Mouse (Mus musculus) frontal cortex, postnatal 14 days (tissue): ENCODE data around the gene Farp1.
A peak's percentile ranks its signal among the peaks of the same experiment; 100 is the strongest.
"Not testable (repeated sequence)": the region's sequence is repeated elsewhere in the genome, so short reads cannot be mapped to it uniquely, and the experiment has no call there.

Experiments used
- DNase-seq, 2 experiments: peaks; one replicate each; pipeline ENCODE4 v3.0.0; 2022; ENCODE audit warnings: low spot score in 2 of 2

Gene Farp1

DNA sequence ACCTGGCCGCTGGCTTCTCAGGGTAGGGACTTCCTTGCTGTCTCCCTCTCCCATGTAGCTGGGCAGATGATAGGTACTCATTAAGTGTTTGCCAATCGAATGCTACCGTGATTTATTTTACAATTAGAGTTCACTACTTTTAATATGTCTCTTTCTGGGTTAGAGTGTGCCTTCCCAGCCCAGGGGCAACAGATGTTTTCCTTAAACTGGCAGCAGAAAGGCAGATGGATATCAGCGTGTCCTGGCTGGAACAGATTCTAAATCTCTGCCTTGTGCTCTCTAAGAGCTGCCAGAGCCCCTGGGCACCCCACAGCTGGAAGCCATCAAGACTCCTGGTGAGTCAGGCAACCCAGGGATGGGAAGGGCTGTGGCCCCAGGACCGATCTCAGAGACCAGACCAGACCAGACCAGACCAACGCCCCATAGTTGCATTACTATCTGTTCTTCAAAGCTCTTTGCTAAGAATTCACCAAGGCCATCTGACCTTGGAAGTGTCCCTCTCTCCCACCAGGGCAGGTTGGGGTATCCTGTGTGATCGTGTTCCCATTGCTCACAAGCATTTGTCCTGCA lies 69.8 kb downstream of the Farp1 start:
- DNase-seq: no peak

DNA sequence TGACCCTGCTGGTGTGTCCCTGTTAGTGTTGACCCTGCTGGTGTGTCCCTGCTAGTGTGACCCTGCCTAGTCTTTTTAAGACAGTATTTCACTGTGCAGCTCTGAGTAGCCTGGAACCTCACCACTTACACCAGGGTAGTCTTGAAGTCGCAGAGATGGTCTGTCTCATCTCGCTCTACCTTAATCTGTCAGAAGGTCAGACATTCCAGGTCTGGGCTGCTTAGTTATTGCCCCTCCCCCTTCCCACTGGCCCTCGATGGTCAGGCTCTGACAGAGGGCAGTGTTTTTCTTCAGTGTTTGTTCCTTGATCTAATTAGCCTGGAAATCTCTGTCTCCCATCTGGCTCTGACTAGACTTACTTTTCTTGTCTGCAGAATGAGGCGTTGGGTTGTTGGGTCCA lies 71.9 kb downstream of the Farp1 start:
- DNase-seq: no peak

DNA sequence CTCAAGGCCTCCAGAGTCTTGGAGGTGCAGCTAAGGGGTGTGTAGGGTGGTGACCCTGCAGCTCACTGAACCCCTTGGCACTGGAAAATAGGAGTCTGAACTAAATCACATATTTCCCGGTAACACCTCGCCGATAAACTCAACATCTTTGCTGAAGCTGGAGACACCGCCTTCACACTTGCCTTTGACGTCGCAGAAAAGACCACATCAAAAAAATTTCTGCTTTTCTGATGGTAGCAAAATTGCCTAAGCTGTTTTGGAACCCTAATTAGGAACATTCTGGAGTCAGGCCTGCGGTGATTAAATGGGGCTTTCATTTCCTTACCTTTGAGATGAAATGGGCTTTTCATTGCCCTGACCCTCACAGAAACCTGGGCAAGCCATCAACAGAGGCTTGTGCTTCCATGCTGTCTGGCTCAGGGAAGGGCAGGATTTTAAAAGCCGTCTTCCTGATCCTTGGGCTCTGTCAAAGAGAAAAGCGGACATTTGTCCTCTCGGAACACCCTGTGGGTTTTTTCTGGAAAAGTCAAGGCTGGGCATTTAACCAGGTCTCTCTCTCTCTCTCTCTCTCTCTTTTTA lies 72.8 kb downstream of the Farp1 start:
- DNase-seq: no peak

DNA sequence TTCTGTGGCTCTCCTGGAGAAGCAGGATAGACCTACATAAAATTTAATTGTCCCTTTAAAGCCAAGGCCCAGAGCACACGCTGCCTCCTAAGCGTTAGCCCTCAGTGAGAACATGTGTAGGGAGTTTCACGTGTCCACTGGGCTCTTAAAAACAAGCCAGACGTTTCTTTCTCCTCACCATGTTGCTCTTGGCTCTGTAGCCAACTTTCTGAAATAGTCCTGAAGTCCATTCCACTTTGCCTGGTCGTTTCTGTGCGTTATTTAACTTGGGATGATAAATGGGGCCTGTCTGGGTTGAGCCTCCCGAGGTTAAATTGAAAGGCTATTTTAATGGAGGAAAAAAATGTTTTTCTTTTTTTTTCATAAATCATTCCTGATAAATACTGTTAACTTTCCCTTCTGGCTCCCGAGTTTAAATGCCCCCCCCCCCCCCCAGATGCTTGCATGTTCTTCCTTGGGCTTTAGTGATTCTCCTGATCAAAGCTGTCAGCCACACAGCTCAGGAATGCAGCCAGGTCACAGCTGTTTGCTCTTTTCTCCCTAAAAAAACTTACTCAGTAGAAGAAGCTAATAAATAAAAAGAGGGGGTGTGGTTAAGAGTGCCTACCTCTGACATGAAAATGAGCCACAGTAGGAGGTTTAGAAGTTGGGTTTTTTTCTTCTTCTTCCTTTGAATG lies 73.6 kb downstream of the Farp1 start:
- DNase-seq: no peak

DNA sequence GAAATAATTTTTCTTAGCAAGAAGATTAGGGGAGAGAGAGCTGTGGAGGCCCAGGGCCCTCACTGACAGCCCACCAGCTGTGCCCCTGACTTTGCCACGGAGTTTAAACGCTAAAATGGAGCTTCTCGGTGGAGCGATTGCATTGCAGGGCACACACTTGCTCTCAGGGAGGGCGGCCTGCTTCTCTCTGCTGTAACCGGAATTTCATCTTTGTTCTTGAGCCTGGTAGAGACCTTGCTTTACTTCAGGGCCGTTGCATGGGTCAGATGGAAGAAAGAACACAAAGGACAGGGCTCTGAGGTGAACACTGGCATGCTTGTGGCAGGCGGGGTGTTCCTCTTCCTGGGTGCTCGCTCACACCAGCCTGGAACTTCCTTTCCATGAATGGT lies 74.1 kb downstream of the Farp1 start:
- DNase-seq: no peak

DNA sequence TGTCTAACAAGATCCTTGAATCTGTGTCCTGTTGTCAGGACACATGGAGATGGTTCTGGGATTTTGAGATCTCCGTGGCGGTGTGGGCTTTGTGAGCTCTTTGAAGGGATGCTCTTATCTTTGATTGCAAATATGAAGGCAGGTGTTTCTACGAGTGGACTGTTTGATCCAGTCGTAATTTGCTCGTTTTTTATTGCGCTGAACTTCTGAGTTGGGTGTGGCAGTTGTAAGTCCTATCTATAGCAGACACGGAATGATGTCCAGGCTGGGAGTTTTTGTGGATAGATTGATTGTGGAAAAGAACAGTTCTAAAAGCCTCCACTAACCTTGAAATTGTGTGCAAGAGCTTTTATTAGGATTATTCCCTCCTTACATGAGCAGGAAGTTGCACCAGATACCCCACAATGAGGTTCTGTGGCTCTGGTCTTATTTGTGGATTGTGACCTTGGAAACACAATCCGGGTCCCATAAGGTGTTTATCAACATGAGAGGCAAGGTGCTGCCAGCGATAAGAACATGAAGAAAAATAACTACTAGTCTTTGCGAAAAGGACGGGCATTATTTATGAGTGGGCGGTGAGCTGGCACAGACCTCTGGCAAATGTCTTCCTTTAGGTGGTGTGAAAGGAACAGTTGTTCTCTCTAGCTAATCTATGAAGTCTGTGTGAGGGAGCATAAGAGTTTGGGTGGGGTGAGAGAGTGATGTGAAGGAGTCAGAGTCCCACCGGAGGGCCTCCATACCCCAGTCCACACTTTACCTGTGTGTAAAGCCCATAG lies 75.7 kb downstream of the Farp1 start:
- no peak for DNase-seq

DNA sequence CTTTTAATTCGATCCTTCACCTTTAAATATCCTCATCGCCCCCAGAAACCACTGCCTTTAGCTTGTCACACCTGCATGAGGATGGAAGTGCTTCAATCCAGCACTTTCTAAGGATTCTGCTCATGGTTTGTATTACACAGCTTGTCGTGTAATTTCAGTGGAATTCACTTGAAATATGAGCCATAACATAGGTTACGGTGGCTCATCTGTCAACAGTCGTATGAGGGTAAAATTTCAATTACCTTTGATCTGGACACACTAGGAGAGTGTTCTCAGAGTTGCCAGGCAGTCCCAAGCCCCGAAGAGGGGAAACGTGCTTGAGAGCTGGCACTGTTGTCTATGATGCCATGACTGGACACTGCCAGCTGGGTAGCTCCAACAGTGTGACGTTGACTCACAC lies 77.1 kb downstream of the Farp1 start:
- DNase-seq: no peak

DNA sequence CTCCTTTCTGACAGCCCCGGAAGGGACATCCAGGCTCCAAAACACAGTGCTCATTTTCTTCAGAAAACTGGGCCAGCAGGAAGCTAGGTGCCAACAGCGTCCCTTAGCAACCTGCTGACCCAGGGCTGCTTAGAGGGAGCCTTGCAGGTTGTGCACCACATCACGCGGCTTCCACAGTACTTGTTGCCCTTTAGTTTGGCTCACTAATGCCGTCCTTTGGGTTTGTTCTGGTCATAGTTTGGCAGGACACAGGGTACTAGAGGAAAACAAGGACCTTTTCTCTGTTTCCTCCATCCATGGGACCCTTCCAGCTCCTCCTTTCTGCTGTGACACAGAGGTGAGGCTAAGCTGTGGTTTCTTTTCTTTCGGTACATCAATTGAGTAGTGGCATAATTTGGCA lies 78.8 kb downstream of the Farp1 start:
- DNase-seq: peak in 1 of 2 experiments; percentile 49

DNA sequence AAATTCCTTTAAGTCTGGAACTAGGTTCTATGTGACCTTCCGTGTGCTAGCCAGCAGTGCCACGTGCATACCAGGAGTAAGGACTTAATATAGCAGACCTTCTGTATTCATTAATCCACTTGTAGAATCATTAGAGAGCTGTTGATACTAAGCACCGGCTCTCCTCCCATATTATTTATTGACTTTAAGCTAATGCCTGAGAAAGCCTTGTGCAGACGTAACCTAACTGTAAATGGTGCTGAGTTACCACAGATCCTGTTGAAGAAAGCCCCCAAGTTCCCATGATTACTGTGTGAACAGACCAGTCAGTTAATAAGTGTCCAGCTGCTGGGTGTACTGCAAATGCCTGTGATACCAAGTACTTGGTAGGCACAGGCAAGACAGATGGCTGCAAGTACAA lies 81.7 kb downstream of the Farp1 start:
- no peak for DNase-seq

DNA sequence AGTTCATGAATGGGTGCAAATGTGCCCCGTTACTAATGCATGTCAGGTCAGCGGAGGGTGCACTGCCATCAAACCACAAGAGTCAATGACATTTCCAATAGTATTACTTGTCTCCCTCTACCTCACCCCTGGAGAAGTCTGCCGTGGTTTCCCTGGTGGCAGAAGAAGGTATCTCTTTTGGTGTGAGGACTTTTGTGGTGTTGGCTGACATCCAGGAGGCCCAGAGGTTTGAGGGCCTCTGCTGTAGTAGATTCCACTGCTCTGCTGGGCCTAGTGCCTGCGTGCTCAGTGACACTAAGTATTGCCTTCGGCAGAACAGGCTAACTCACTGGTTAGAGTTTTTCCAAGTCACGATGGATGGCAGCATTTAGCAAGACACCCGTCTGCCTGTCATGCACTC lies 83.9 kb downstream of the Farp1 start:
- no peak for DNase-seq

DNA sequence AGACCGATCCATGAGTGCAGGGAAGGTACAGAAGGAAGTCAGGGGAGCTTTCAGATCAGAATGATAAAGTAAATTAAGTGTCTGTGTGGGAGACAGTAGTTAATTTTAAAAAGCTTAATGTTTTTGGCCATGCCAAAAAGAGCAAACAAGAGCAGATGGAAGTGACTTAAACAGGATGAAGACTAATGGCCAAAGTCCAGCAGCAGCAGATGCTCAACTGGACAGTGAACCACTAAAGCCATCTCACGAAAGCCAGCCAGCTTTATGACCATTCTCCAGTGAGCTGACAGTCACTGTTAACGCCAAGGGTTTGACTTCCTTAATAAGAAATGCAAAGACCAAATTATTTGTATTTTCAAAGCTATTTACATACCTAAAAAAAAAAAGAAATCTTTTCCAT lies 86.7 kb downstream of the Farp1 start:
- no peak for DNase-seq

DNA sequence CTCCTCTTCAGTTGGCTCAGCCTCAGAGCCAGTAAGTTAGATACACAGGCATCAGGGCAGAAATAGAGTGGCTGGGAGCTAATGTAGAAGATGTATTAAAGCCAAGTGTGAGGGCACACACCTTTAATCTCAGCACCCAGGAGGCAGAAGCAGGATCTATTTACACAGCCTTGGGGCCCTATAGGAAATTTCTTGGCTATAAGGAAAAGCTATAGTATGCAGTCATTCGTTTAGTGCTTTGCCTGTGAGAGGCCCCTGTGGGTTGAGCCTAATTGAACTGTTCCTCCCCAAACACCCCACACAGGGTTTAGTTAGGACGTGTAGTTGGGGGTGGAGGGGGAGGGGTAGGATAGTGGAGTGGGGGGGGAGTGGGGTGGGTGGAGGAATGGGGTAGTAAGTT lies 87.9 kb downstream of the Farp1 start:
- DNase-seq: no peak

DNA sequence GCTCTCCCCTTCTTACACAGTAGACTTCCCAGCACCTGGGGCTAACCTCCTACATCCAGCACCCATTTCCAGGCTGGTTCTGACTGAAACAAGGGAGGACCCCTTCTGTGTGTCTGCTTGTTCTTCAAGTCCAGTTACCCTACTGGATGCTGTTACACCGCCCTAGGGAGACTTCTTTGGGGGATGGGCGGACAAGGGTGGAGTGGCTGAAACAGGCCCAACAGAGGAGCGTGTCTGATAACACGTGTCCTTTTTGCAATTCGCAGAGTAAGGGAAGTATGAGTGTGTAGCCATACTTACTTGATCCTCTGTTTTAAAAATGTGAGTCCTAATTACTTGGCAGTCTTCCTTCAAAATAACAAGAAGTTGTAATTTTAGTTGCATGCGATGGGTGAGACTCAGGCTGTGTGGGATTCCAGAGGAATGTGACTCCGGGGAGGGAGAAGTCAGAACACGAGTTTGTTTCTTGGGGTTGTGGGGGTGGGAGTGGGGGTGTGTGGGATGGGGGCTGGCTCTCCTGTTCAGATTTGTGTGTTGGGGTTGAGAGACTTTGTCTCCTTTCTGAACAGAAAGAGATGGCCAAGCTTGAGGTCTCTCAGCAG lies 89.5 kb downstream of the Farp1 start:
- DNase-seq: no peak

DNA sequence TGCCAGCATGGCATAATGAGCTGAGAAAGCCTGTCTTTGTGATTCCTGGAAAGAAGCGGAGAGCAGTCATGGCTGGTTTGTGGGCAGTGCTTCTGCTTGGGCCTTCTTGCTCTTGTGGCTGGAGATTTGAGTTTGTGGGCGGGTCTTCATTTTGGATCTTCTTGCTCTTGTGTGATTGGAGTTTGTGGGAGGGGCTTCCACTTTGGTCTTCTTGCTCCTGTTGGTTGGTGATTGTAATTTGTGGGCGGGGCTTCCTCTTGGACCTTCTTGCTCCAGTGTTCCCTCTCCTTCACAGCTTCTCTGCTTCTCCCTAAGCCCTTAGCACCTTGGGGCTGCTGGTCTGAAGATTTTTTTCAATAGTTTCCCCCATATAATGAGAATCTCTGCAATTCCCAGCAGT lies 90.7 kb downstream of the Farp1 start:
- no peak for DNase-seq

DNA sequence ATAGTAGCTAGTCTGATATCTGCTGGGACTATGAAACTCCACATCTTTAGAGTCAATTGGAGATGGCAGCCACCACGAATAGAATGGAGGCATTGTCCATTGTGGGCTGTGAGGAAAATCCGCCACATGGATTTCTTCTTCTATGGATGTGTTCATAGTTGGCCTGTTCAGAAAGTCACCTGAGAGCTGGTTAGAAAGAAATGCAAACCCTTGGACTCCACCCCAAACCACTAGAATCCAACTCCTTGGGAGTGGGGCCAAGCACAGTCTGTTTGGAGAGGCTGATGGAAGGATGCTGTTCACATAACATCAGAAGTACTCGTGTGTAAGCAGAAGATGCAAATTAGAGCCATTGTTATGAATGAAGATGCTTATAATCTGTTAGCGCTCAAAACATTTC lies 91.3 kb downstream of the Farp1 start:
- DNase-seq: no peak

DNA sequence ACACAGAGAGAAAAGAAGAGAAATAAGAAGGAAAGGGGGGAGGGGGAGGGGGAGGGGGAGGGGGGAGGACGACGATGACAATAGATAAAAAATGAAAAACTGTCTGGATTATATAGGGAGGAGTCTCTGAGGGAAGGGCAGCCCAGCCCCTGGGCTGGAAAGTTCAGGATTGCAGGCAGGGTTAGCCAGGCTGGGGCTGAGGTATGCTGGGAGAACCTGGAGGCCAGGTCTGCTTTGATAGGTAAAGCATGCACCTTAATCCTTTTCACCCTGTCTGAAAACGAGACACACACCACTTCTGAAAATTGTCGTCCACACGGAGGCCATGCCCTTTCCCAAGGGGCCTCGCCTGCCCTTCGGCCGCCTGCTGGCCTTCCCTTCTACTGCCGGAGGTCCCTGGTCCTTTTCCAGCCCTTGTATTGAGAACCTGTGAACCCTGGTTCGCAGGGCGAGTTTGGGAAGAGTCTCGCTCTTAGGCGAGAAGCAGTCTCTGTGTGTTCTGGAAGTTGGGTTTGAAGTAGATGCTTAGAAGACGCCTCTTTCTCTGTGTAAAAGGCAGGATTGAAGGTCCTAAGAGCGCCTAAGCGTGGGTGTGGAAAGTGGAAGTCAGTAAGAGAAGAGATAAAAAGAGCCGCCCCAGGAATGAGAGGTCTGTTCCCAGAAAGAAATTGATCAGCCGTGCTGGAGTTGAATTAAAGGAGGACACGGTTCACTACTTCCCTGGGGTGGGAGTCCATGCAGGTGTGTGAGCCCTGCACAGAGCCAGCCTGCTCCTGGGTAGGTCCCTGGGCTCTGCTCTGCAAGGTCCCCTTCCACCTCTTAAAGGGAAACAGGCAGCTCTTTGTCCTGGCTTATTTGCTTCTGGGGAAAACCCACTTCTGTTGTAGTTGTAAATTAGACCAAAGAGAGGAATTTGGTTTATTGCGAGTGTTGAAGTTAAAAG lies 94.1 kb downstream of the Farp1 start:
- DNase-seq: no peak

DNA sequence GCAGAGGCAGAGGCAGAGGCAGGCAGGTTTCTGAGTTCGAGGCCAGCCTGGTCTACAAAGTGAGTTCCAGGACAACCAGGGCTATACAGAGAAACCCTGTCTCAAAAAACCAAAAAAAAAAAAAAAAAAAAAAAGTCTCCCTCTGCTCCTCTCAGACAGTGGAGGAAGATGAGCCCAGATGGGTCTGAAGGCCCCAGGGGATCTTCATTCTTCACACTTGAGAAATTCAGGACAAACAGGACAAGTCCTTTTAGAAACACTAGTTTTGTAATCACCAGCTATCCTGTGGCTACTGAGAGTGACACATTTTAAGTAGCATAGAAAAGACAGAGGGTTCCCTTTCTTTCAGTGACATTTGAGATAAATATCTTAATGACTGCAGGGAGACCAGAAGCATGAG lies 95.4 kb downstream of the Farp1 start:
- DNase-seq: not testable (repeated sequence)

DNA sequence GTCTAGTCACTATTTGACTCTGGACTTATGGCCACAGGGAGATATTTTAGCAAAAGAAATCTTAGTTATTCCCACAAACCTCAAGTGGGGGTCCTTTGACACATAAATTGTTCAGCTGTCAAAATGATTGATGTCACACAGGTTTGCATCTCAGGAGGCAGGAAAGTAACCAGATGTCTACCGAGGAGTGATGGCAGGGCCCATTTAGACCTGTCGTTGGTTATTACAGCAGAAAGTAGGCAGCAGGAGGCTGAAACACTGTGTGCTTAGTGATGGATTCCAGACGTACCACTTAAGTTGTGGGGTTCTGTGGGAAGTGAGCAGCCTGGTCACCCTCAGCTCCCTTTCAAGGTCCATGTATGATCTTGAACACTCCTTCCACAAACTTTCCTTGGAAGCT lies 99.4 kb downstream of the Farp1 start:
- DNase-seq: no peak

DNA sequence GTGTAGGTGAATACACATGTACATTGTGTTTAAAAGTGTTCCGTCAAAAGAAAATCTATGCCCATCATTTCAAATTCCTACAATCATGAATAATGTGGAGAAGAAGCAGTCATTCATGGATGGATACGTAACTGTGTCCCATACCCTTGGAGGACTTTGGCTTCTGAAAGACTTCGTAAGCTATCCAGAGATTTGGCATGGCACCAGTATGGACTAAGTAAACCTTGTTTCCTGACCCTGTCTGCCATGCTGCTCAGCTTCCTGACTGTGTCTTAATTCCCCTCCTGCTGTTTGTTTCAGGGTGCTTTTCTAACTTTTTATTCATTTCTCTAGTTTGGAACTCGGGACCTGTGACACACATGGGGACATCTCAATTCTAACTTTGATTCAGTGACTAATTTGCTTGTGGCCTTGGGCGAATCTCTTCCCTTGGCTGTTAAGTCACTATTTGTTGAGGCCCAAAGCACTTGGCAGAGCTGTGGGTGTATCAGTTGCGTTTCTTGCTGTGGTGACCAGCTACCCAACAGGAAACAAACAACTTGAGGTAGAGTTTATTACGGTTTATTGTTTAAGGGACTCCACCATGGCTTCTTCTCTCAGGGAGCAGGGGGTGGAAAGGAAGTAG lies 108.9 kb downstream of the Farp1 start:
- no peak for DNase-seq

DNA sequence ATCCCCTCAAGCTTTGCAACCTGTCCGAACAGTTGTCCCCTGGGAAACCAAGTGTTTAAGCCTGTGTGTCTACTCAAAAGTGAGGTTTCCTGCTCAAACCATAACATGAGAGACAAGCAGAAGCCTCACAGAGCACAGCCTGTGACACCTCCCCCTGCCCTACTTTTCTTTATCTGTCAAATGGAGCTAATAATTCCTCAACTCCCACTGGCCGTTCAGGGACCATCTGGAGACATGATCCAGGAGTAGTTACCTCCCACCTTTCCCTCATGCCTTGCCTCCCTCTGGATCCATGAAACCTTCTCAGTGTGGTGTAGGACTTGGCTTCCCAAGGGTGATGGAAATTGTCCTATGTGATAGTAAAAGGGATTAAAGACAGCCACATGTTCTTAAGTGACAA lies 109.5 kb downstream of the Farp1 start:
- DNase-seq: no peak

DNA sequence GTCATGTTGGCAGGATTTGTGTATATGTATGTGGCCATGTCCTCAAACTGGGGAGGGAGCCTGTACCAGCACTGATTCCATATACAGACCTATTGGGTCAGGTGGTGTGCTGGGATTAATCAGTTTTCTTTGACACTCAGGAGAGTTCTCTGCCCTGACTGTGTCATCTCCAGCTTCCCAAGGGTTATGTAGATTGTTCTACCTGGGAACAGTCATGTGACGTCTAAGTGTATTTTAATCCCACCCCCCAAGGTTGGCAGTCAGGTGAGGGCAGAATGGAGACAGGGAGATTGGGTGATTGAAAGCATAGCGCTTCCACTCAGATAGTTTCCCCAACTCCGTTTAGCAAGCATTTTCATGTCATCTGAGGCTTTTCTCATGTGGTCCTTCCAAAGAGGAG lies 110.3 kb downstream of the Farp1 start:
- DNase-seq: no peak
